Mouse (Mus musculus) C2C12 (cell line): ENCODE data around the gene Garem2. TPM values are rescaled to one million over a fixed set of nuclear protein-coding genes. Genes with fewer than 3 reads are reported as not detected.

Source experiments
- H3K27me3 ChIP-seq: one replicate; pipeline ENCODE4 v1.6.1; 2011; ENCODE audit not compliant: control insufficient read depth, insufficient read depth, insufficient read length
- H3K36me3 ChIP-seq: one replicate; pipeline ENCODE4 v1.6.1; 2011; ENCODE audit not compliant: control insufficient read depth, insufficient read depth
- H3K4me3 ChIP-seq: one replicate; pipeline ENCODE4 v1.5.1; 2011; ENCODE audit warnings: mild to moderate bottlenecking, control low read depth; ENCODE audit not compliant: poor library complexity, insufficient read depth, severe bottlenecking
- H3K79me2 ChIP-seq: one replicate; pipeline ENCODE4 v1.6.1; 2011; ENCODE audit not compliant: control insufficient read depth, insufficient read depth
- H3K79me3 ChIP-seq: one replicate; pipeline ENCODE4 v1.6.1; 2011; ENCODE audit warnings: low read depth, control low read depth
- H3ac ChIP-seq: one replicate; pipeline ENCODE3; 2011; ENCODE audit warnings: low read depth; ENCODE audit not compliant: control insufficient read depth, insufficient read length
- CEBPB ChIP-seq: IDR thresholded peaks from one replicate; pipeline ENCODE4 v1.6.1; 2011; ENCODE audit warnings: low read depth, mild to moderate bottlenecking, control low read depth, moderate library complexity
- CTCF ChIP-seq: IDR thresholded peaks from one replicate; pipeline ENCODE4 v1.5.1; 2011; ENCODE audit not compliant: control insufficient read depth, insufficient read depth, insufficient read length
- FOSL1 ChIP-seq: IDR thresholded peaks from one replicate; pipeline ENCODE4 v1.8.0; 2011; ENCODE audit warnings: mild to moderate bottlenecking, low read length; ENCODE audit not compliant: poor library complexity, insufficient read depth, severe bottlenecking
- MAX ChIP-seq: IDR thresholded peaks from one replicate; pipeline ENCODE4 v1.6.1; 2011; ENCODE audit warnings: mild to moderate bottlenecking, control low read depth
- MYOD1 ChIP-seq: IDR thresholded peaks from one replicate; pipeline ENCODE4 v1.6.1; 2011; ENCODE audit warnings: low read depth; ENCODE audit not compliant: control insufficient read depth, insufficient read length
- MYOG ChIP-seq: IDR thresholded peaks from one replicate; pipeline ENCODE4 v1.6.1; 2011; ENCODE audit not compliant: control insufficient read depth, insufficient read length; ENCODE audit errors: extremely low read depth
- USF1 ChIP-seq: IDR thresholded peaks from one replicate; pipeline ENCODE4 v1.6.1; 2011; ENCODE audit warnings: low read depth, mild to moderate bottlenecking, control low read depth, moderate library complexity
- polyA plus RNA-seq: library from polyadenylated mRNA; unstranded; fragments of >200 nt; fragmentation: generic; extraction: Trizol; gene quantifications from one replicate; pipeline ENCODE4 v1.2.1, GENCODE M21; 2012; ENCODE audit warnings: missing spikeins

The Garem2 gene
- polyA plus RNA-seq, 1 experiment: 0.33 TPM

DNA sequence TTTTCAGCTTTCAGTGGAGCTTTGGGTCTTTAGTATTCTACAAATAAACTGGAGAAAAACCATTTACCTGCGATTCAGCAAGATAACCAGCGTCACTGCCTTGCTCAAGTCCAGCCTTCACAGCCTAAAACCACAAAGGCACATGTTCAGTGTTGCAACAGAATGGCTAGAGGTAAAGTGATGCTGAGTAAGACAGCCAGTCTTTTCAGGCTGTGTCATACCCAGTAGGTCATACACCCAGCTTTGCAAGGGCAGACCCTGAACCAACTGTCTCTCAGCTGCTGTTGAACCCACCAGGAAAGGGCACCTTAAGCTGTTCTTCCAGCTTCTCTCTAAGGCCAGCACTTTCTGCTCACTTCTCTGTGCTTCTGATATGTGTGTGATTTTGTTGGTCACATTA lies 27.2 kb downstream of the Garem2 start:
- Histone ChIP-seq H3K36me3 (peaks cover 49% of the 10 kb centered on the region), H3ac (no peak overlapping the region)
- TF ChIP-seq USF1: no peak
- TF ChIP-seq MYOD1: no peak
- no peak for TF ChIP-seq CTCF
- no peak for TF ChIP-seq MYOG
- TF ChIP-seq FOSL1: no peak
- no peak for TF ChIP-seq MAX
- TF ChIP-seq CEBPB: no peak

DNA sequence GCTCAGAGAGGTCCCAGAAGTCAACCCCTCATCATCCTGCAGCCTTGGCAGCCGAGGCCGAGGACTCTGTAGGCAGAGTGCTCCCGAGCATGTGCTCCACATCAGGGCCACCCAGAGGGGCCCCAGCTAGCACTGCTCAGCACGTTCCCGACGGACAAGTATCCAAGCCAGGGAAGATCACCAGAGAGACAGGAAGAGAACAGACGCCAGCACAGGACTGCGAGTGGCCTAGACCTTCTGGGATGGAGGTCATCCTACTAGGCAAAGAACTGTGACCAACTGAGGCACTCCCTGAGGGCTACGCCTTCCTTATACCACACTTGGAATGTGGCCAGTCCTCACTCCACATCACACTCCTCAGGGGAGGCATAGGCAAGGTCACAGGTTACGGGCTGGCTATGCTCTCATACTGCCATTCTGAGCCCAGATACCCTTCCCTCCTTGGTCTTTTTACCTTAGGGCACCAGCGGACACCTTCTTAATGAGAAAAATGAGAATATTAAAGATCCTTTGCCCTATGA lies 30.8 kb downstream of the Garem2 start:
- Histone ChIP-seq H3K79me3 (no peaks in the 10 kb centered on the region), H3K79me2 (no peaks in the 10 kb centered on the region), H3K27me3 (no peaks in the 10 kb centered on the region), H3K4me3 (no peak overlapping the region), H3K36me3 (peaks cover 63% of the 10 kb centered on the region), H3ac (no peak overlapping the region)
- TF ChIP-seq MYOD1: no peak
- no peak for TF ChIP-seq MAX
- TF ChIP-seq CEBPB: no peak
- no peak for TF ChIP-seq FOSL1
- TF ChIP-seq USF1: no peak
- TF ChIP-seq CTCF: no peak
- no peak for TF ChIP-seq MYOG

More for the DNA sequence above, 27.2 kb downstream of the Garem2 start:
- Histone ChIP-seq H3K4me3 (no peak overlapping the region), H3K79me3 (no peaks in the 10 kb centered on the region), H3K79me2 (no peaks in the 10 kb centered on the region), H3K27me3 (no peaks in the 10 kb centered on the region)

DNA sequence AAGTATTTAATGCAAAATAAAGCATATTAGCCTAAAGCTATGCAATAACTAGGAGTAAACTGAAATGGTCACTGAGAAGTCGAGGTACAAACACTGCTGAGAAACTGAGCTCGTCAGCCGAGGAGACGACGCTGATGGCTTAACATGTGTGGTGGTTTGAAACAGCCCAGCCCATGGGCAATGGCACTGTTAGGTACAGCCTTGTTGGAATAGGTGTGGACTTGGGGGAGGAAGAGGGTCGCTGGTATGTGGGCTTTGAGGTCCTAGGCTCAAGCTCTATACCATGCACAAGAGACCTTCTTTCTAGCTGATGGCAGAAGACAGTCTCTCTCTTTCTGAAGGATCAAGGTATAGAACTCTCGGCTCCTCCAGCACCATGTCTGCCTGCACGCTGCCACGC lies 32.3 kb downstream of the Garem2 start:
- H3K79me2 ChIP-seq: no peaks in the 10 kb centered on the region
- H3K4me3 ChIP-seq: no peak overlapping the region
- H3K36me3 ChIP-seq: peaks cover 63% of the 10 kb centered on the region
- no peaks in the 10 kb centered on the region for H3K27me3 ChIP-seq
- no peaks in the 10 kb centered on the region for H3K79me3 ChIP-seq
- H3ac ChIP-seq: no peak overlapping the region
- TF ChIP-seq MYOD1 (no peak), CTCF (no peak), USF1 (no peak), CEBPB (no peak), MYOG (no peak), FOSL1 (no peak), MAX (no peak)

DNA sequence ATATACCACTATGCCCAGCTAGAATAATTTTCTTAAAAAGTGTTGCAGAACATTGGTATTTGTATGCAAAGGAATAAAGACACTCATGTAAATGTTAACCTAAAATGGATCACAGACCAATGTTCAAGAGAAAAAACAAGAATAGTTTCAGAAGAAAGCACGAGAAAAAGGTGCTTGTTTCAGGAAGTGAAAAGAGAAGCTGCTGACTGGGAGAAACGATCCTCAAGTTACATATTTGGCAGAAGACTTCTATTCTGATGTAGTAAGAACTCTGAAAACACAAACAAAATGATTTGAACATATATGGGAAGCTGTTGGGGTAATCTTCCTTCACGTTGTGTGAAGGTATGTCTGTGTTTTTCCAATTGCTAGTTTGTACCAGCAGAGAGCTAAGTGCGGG lies 33.2 kb downstream of the Garem2 start:
- Histone ChIP-seq H3K27me3 (no peaks in the 10 kb centered on the region), H3K36me3 (peaks cover 68% of the 10 kb centered on the region), H3K79me3 (no peaks in the 10 kb centered on the region), H3ac (no peak overlapping the region), H3K4me3 (no peak overlapping the region), H3K79me2 (no peaks in the 10 kb centered on the region)
- TF ChIP-seq MYOG (no peak), FOSL1 (no peak), CEBPB (no peak), MAX (no peak), MYOD1 (no peak), USF1 (no peak), CTCF (no peak)

DNA sequence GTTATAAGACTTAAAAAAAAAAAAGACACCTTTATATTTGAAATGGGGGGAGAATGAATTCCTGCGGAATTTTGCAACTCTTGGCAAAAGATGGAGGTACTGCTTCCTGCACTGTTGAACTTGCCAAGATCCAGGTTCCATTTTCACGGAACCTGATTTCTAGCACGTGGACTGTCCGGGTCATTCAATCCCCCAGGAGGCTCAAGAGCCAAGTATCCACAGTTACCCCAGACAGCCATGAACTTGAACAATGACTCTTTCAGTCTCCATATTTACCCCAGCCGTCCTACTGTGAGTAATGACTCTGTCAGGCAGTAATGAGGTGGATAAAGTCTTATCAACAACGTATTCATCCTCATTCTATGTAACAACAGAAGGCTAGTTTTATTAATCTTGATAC lies 41.6 kb downstream of the Garem2 start:
- no peak overlapping the region for H3K4me3 ChIP-seq
- no peak overlapping the region for H3ac ChIP-seq
- peaks cover 35% of the 10 kb centered on the region for H3K79me2 ChIP-seq
- peaks cover 42% of the 10 kb centered on the region for H3K36me3 ChIP-seq
- H3K79me3 ChIP-seq: peaks cover 7% of the 10 kb centered on the region
- TF ChIP-seq MAX: no peak
- TF ChIP-seq MYOG: no peak
- TF ChIP-seq CTCF: no peak
- TF ChIP-seq CEBPB: no peak
- TF ChIP-seq MYOD1: no peak
- no peak for TF ChIP-seq USF1
- TF ChIP-seq FOSL1: no peak
- no peaks in the 10 kb centered on the region for H3K27me3 ChIP-seq

DNA sequence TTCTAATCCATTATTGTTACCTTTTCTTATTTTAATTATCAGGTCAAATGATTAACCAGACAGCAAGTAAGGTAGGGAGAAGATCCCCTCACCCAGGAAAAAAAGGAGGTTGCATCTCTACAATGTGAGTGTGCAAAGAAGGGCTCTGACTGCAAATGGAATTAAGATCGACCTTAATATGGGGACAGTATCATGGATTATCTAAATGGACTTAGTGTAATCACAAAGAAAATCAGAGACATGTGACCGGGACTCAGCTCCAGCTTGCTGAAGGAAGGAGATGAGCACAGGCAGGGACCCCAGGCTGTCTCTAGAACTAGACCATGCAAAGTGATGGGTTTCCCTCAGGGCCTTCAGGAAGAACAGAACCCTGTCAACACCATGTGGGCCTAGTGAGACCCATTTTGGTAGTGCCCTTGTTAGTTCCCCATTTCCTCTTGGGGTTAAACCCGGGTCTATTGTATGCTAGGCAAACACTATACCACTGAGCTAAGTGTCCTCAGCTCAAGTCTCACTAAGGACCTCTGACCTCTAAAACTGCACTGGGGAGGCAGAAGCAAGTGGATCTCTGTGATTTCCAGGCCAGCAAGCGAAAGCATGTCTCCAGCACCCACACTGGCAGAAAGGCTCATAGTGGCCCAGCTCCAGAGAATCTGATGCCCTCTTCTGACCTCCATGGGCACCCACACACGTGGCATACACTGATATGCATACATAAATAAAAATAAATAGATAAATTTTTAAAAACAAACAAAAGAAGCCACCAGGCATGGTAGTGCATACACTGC lies 43.4 kb downstream of the Garem2 start:
- H3K27me3 ChIP-seq: no peaks in the 10 kb centered on the region
- peaks cover 25% of the 10 kb centered on the region for H3K36me3 ChIP-seq
- no peak overlapping the region for H3ac ChIP-seq
- TF ChIP-seq MYOG (no peak), FOSL1 (no peak), CEBPB (no peak), USF1 (no peak), MYOD1 (no peak), MAX (no peak), CTCF (no peak)
- no peak overlapping the region for H3K4me3 ChIP-seq
- peaks cover 52% of the 10 kb centered on the region for H3K79me2 ChIP-seq
- H3K79me3 ChIP-seq: peaks cover 15% of the 10 kb centered on the region
